Mouse (Mus musculus): ENCODE data around the gene 3110082I17Rik.
"Not testable (repeated sequence)": the region's sequence is repeated elsewhere in the genome, so short reads cannot be mapped to it uniquely, and the experiment has no call there.

The 3110082I17Rik gene

GRCm38 (mm10) chr5:139395528-139395927 lies 64.8 kb downstream of the 3110082I17Rik start:
- DNase-seq (ENCODE audit: low read depth, low spot score): no peak

GRCm38 (mm10) chr5:139394399-139394798 lies 65.9 kb downstream of the 3110082I17Rik start:
- DNase-seq (ENCODE audit: low read depth, low spot score): no peak

- DNase-seq (ENCODE audit: low read depth, low spot score): no peak
Measured at GRCm38 (mm10) chr5:139393197-139393588, 67.1 kb downstream of the 3110082I17Rik start.

- no peak for DNase-seq (ENCODE audit: low read depth, low spot score)
Measured at GRCm38 (mm10) chr5:139392219-139393196, 67.8 kb downstream of the 3110082I17Rik start.

DNA sequence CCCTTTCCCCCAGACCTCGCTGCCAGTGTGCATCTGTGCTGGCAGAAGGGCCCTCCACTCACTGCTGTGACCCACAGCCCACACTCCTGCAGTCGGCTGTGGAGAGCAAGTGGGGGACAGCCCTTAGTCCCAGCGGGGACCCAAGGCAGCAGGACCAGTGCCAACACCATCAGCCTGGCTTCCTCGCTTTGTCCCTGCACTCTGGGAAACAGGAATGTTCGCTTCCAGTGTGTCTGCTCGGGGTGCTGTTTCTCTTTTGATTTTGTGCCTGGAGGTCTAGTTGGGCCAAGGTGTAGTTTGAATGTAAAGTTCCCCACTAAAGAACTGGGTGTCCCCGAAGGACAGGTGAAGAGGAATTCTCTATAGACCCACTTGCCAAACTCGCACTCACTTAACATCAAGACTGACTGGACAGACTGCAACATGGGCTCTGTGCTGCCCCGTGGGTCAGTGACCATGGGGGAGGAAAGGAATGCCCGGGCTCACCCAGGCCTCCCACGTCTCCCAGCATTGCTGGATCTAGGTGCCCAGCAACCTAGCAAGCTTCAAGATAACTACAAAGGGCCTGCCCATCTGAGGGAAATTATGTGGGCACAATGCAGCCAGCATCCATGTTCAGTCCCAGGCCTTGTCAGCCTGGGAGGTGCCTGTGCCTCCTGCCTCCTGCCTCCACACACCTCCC lies 68.9 kb downstream of the 3110082I17Rik start:
- DNase-seq (ENCODE audit: low read depth, low spot score): no peak

GRCm38 (mm10) chr5:139390324-139391119 lies 69.8 kb downstream of the 3110082I17Rik start:
- DNase-seq (ENCODE audit: low read depth, low spot score): not testable (repeated sequence)

DNA sequence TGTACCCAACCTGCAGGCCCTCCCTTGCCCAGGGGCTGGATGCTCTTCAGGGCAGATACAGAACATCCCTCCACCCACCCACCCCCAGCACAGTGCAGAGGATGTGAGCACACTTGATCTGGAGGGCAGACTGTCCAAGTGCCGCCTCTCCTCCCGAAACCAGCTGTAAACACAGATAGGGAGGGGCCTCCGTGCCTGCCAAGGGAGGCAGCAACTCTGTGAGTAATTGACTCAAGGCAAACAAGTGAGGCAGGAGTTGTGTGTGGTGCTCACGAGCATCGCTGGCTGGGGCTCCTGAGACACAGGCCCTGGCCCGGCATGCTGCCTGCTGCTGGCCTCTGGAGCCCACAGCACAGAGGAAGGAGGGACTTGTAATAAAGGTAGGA lies 70.7 kb downstream of the 3110082I17Rik start:
- no peak for DNase-seq (ENCODE audit: low read depth, low spot score)

DNA sequence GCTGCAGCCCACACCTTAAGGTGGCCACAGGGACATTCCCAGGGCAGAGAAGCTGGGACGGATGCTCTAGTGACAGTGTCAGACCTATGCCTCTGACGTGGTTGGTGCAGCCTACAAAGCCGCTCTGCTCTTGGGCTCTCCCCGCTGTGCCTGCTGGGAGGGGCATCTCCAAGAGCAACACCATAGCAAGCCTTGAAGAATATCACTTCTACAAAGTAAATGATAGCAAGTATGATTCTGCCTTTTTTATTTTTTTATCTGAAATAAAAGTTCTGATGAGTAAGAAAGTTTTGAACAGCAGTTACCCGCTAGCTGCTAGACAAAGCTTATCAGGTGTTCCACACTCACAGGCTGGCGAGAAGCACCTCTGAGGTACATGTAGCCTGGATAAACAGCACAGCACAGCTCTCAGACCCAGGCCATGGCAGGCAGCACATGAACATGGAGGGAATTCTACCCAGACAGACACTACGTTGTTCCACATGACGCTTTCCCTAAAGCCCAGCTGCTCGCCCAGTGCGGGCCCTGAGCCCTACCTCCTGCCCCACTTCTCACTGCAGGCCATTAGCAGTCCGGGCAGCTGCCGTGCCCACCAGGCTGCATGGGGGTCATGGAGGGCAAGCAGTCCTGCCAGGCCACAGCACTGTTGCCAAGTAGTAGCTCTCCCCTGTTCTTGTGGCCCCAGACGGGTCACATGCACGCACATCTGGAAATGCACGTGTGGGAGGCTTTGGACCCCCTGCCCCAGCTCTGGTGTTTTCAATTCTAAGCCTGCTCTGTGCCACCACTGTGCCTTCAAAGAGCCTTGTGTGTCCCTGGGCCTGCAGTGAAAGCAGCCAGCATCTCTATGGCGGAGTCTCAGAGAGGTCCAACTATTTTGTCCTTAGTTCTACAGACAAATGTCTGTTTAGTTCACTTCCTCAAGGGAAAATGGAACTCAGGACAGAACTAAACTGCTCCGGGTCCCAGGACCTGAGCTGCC lies 71.3 kb downstream of the 3110082I17Rik start:
- DNase-seq (ENCODE audit: low read depth, low spot score): no peak

DNA sequence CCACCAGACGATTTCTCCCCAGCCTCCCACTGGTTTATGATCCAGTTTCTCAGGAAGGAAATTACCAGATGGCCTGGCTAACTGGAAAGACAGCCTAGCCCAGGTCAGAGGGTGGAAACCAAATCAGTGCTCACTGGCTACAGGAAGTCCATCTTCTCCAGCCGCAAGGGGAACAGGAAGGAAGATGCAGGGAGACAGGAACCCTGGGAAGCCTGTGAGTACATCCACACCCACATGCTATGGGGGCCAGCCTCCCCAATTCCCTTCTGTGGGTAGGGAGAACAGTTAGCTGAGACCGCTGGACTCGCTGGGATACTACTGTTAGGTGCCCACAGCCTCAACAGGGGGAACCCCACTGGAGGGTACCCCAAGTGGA lies 72.1 kb downstream of the 3110082I17Rik start:
- no peak for DNase-seq (ENCODE audit: low read depth, low spot score)

DNA sequence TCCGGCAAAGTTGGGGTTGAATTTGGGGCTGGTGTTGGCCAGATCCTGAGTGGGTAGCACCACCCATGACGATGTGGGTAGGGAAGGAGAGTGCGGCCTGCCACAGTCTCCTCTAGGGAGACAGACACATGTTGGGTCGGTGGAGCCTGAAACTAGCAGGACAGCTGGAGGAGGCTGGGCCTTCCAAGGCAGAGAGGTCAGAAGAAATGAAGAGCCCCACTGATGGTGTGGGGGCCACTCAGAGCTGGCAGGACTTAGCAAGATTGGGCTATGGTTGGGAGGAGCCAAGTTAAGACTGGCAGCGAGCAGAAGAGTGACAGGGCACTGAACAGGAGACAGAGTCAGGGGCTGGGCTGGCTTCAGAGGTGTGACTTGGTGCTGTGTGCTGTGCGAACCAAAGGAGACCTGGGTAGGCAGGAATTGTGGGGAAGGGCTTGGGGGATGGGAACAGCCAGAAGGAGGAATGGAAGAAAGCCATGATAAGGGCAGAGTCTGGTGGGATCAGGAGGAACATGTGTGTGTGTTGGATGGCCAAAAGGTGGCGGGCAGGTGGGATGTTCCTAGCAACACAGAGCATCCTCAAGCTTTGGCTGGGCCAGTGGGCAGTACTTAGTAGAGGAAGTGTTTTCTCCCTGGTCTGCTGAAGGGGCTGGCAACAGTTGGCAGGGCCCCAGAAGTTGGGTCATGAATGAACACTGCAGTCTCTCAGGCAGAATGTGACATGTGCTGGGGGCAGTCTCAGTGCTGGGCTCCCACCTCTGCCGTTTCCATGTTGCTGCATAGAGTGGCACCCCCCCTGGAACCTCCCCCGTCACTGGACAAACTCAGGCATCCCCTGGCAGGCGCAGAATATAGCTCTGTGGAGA lies 72.8 kb downstream of the 3110082I17Rik start:
- no peak for DNase-seq (ENCODE audit: low read depth, low spot score)

- DNase-seq (ENCODE audit: low read depth, low spot score): no peak
Measured at GRCm38 (mm10) chr5:139386047-139386446, 74.3 kb downstream of the 3110082I17Rik start.

- peak; percentile 63 for DNase-seq (ENCODE audit: low read depth, low spot score)
Measured at GRCm38 (mm10) chr5:139384531-139384930, 75.8 kb downstream of the 3110082I17Rik start.

DNA sequence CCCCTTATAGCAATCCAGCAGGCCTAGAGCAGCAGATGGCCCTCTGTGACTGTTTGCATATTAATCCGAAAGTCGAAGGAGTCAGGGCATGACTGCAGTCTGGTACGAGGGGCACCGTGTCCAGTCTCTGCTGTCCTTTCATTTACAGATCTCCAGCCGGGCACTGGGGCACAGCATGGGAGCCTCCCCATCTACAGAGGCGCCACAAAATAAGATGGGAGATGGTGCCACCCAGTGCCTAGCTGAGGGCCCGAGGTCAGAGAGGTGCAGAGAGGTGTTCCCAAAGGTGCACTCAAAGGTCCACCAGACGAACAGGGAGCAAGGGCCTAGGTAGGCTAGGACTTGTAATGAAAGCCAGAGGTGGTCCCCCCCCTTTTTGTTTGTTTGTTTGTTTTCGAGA lies 77.1 kb downstream of the 3110082I17Rik start:
- no peak for DNase-seq (ENCODE audit: low read depth, low spot score)

DNA sequence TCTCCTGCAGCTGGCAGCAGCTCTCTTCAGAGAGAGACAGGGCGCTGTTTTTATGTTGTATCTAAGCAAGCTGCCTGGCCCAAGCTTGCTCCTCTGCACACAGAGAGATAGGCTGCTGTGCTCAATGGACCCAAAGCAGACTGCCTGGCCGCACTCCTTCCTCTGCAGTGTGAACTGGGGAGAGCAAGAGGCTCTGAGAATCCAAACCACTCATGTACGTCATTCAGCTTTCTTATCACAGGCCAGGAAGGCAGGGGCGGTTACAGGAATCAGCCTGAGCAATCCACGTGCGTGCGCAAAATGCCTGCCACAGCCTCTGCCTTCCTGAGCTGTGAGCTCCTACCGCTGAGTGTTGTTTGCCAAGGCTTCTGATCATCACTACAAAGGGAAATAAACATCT lies 77.6 kb downstream of the 3110082I17Rik start:
- peak; percentile 95 for DNase-seq (ENCODE audit: low read depth, low spot score)

DNA sequence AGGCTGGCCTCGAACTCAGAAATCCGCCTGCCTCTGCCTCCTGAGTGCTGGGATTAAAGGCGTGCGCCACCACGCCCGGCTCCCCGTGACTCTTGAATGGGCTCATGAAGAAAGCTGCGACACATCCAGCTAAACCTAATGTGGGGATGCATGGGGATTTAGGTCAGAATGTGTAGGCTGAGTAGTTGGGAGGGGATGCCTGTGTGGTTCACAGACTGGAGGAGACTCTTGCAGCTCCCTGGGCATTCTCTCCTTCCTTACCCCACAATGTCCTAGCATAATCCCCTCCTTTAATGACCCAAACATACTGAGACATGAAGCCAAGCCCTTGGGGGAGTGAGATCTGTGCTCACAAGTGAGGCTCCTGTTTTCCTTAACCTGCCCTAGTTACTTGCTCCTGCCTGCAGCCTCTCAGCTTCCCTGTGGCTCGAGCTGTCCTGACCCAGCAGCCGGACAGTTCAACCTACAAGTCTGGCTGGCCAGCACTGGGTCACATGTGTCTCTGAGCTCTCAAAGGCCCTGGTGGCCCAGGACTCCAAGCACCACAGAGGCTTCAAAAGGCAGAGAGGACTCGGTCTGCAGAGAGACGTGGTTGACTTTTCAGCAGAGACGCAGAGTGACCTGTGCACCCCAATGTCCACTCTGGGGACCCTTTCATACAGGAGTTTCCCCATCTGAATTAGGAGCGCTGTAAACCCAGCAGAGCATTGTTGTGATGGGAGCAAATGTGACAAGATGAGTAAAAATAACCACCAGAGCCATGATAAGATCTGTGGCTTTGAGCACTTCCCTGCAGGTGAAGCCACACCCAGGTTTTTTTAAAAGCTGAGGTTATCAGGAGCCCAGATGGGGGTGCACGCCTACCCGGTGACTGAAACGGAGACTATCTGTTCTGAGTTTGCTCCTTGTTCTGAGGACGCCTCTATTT lies 78.5 kb downstream of the 3110082I17Rik start:
- DNase-seq (ENCODE audit: low read depth, low spot score): peak; percentile 94

- peak; percentile 87 for DNase-seq (ENCODE audit: low read depth, low spot score)
Measured at GRCm38 (mm10) chr5:139380385-139381248, 79.7 kb downstream of the 3110082I17Rik start.

DNA sequence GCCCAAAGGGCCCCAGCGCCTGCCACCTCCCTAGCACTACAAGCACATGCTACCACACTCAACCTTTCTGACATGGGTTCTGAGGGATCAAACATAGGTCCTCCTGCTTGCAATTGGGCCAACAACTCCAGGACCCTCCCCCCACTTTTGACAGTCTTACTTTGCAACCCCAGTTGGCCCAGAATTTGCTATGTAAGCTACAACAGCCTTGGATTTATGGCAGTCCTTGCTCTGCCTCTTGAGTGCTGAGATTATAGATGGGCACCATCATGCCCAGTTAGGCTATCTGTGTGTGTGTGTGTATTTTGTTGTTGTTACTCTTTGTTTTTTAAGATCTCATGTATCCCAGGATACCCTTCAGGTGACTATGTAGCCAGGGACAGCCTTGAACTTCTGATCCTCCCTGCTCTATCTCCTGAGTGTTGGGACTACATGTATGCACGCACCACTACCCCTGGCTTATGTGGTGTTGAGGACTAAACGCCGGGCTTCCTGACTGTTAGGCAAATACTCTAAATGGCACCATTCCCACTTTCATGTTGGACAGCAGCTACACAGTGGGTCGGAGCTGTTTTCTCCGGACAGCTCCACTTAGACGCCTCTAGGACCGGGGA lies 80.4 kb downstream of the 3110082I17Rik start:
- DNase-seq (ENCODE audit: low read depth, low spot score): no peak
